Mouse (Mus musculus): ENCODE measurements around the gene Arhgdib.

Arhgdib gene

GRCm38 (mm10) chr6:136947716-136948115 lies 6.0 kb upstream of the Arhgdib start:
- no peak for DNase-seq

GRCm38 (mm10) chr6:136946943-136947342 lies 5.2 kb upstream of the Arhgdib start:
- peak; percentile 40 for DNase-seq

- DNase-seq: no peak
Measured at GRCm38 (mm10) chr6:136946241-136946640, 4.5 kb upstream of the Arhgdib start.

- DNase-seq: no peak
Measured at GRCm38 (mm10) chr6:136944511-136944910, 2.8 kb upstream of the Arhgdib start.

GRCm38 (mm10) chr6:136943392-136943791 lies 1.7 kb upstream of the Arhgdib start:
- DNase-seq: no peak

- no peak for DNase-seq
Measured at GRCm38 (mm10) chr6:136942280-136942679, 581 bp upstream of the Arhgdib start.

GRCm38 (mm10) chr6:136940188-136940960 lies 1.3 kb downstream of the Arhgdib start:
- no peak for DNase-seq

GRCm38 (mm10) chr6:136939326-136940187 lies 2.1 kb downstream of the Arhgdib start:
- no peak for DNase-seq

- peak; percentile 54 for DNase-seq
Measured at GRCm38 (mm10) chr6:136938331-136939126, 3.2 kb downstream of the Arhgdib start.

- DNase-seq: no peak
Measured at GRCm38 (mm10) chr6:136937117-136937516, 4.6 kb downstream of the Arhgdib start.

- DNase-seq: no peak
Measured at GRCm38 (mm10) chr6:136936361-136936760, 5.3 kb downstream of the Arhgdib start.

- DNase-seq: no peak
Measured at GRCm38 (mm10) chr6:136935233-136935632, 6.5 kb downstream of the Arhgdib start.

- DNase-seq: no peak
Measured at GRCm38 (mm10) chr6:136934068-136934467, 7.6 kb downstream of the Arhgdib start.

GRCm38 (mm10) chr6:136931246-136931645 lies 10.5 kb downstream of the Arhgdib start:
- no peak for DNase-seq

- DNase-seq: peak; percentile 76
Measured at GRCm38 (mm10) chr6:136930677-136931076, 11.0 kb downstream of the Arhgdib start.

- DNase-seq: peak; percentile 74
Measured at GRCm38 (mm10) chr6:136927626-136928025, 14.1 kb downstream of the Arhgdib start.

GRCm38 (mm10) chr6:136925049-136925448 lies 16.6 kb downstream of the Arhgdib start:
- DNase-seq: no peak

GRCm38 (mm10) chr6:136923532-136923931 lies 18.2 kb downstream of the Arhgdib start, which contains the start of gene Pde6h:
TSS of gene Pde6h (plus strand) at chr6:136923832.
- no peak for DNase-seq

GRCm38 (mm10) chr6:136922871-136923270 lies 18.8 kb downstream of the Arhgdib start:
- DNase-seq: no peak

- DNase-seq: no peak
Measured at GRCm38 (mm10) chr6:136922080-136922479, 19.6 kb downstream of the Arhgdib start, which contains the start of gene Erp27. TSS of gene Erp27 (minus strand) at chr6:136922180.

GRCm38 (mm10) chr6:136921601-136922000 lies 20.1 kb downstream of the Arhgdib start:
- DNase-seq: no peak

GRCm38 (mm10) chr6:136920320-136921257 lies 21.1 kb downstream of the Arhgdib start:
- DNase-seq: peak; percentile 89

Data from kidney, postnatal 10 days (tissue).